Mouse (Mus musculus) forebrain, embryonic 14.5 days (tissue): Measurements from ENCODE around the gene 2210016F16Rik. TPM values are rescaled to one million over a fixed set of nuclear protein-coding genes. Genes with fewer than 3 reads are reported as not detected.

ENCODE experiments used
- ATAC-seq: fragments of 200-750 bp; cut with Nextera tagmentation; 2 replicates; pipeline ENCODE4 v1.8.0; 2017; ENCODE audit warnings: mild to moderate bottlenecking, moderate library complexity
- DNase-seq: peaks from one replicate; pipeline ENCODE4 v3.0.0-alpha.2; 2015; ENCODE audit warnings: low spot score
- H3K27ac ChIP-seq: fragments of 300-500 bp; sonication (generic); 2 replicates; pipeline ENCODE4 v1.5.1; 2014; ENCODE audit warnings: low read depth, mild to moderate bottlenecking, control low read depth, low read length, moderate library complexity
- H3K27me3 ChIP-seq: fragments of 300-500 bp; sonication (generic); replicated peaks from 2 replicates; pipeline ENCODE4 v1.6.1; 2014; ENCODE audit warnings: low read length, control low read depth, mixed read lengths; ENCODE audit not compliant: control insufficient read depth, insufficient read depth
- H3K36me3 ChIP-seq: fragments of 300-500 bp; sonication (generic); 2 replicates; pipeline ENCODE4 v1.6.1; 2014; ENCODE audit warnings: low read length, control low read depth; ENCODE audit not compliant: control insufficient read depth, insufficient read depth
- H3K4me1 ChIP-seq: fragments of 300-500 bp; sonication (generic); 2 replicates; pipeline ENCODE4 v1.6.1; 2014; ENCODE audit warnings: antibody characterized with exemption, low read length, control low read depth; ENCODE audit not compliant: control insufficient read depth, insufficient read depth
- H3K4me2 ChIP-seq: fragments of 300-500 bp; sonication (generic); 2 replicates; pipeline ENCODE4 v1.6.1; 2014; ENCODE audit warnings: mild to moderate bottlenecking, control low read depth, low read length
- H3K4me3 ChIP-seq: fragments of 300-500 bp; sonication (generic); 2 replicates; pipeline ENCODE4 v1.5.1; 2014; ENCODE audit warnings: low read depth, low read length, control low read depth
- H3K9ac ChIP-seq: fragments of 300-500 bp; sonication (generic); 2 replicates; pipeline ENCODE4 v1.6.1; 2014; ENCODE audit warnings: mild to moderate bottlenecking, low read length, control low read depth, moderate library complexity
- H3K9me3 ChIP-seq: fragments of 300-500 bp; sonication (generic); replicated peaks from 2 replicates; pipeline ENCODE4 v1.6.1; 2016; ENCODE audit warnings: low read length, control low read depth, mixed read lengths; ENCODE audit not compliant: control insufficient read depth
- WGBS: fragments of 180-500 bp; shearing (Covaris S2); extraction: QIAGEN DNeasy Blood & Tissue Kit; methylation state at CpG from one replicate; pipeline ENCODE4 v1.1.7; 2014; 5-methylcytosine and 5-hydroxymethylcytosine counted together
- polyA plus RNA-seq: library from polyadenylated mRNA; unstranded; fragments of >200 nt; fragmentation: Nextera tagmentation; extraction: Ambion mirVana; gene quantifications from 2 replicates; pipeline ENCODE4 v1.2.1, GENCODE M21; 2014

Gene 2210016F16Rik
- polyA plus RNA-seq = 24.0 and 28.9 TPM in 2 replicates

GRCm38 (mm10) chr13:58384779-58385546, at the start of gene 2210016F16Rik:
Gene 2210016F16Rik (minus strand): TSS chr13:58385225.
- Histone ChIP-seq H3K9me3 (peaks cover 12% of the 10 kb centered on the region; the same call in 1 of the 2 replicates), H3K36me3 (peaks cover 27% of the 10 kb centered on the region), H3K27me3 (no peaks in the 10 kb centered on the region), H3K27ac (no peak within 1 kb of the TSS; the same call in 1 of the 2 replicates), H3K4me3 (peak within 1 kb of the TSS; percentile 70), H3K9ac (peak within 1 kb of the TSS; percentile 77), H3K4me1 (no peaks in the 10 kb centered on the region), H3K4me2 (peak within 1 kb of the TSS; percentile 91)
- 4% methylated on average over 80 of the region's 80 CpGs for WGBS
- DNase-seq (peak; percentile 69), ATAC-seq (peak; percentile 72)

- Histone ChIP-seq H3K9ac (no peak overlapping the region), H3K36me3 (no peaks in the 10 kb centered on the region), H3K27me3 (no peaks in the 10 kb centered on the region), H3K4me1 (no peaks in the 10 kb centered on the region), H3K27ac (no peak overlapping the region), H3K9me3 (no peaks in the 10 kb centered on the region), H3K4me2 (no peak overlapping the region), H3K4me3 (no peak overlapping the region)
- DNase-seq (no peak), ATAC-seq (no peak)
- WGBS = 71% methylated on average over 10 of the region's 10 CpGs
Observed at GRCm38 (mm10) chr13:58423061-58423660, 38.1 kb upstream of the 2210016F16Rik start.

- ATAC-seq (no peak), DNase-seq (no peak)
- Histone ChIP-seq H3K9me3 (no peaks in the 10 kb centered on the region), H3K9ac (no peak overlapping the region), H3K27me3 (no peaks in the 10 kb centered on the region), H3K4me1 (no peaks in the 10 kb centered on the region), H3K4me2 (no peak overlapping the region), H3K27ac (no peak overlapping the region), H3K36me3 (no peaks in the 10 kb centered on the region), H3K4me3 (no peak overlapping the region)
- 89% methylated on average over 4 of the region's 4 CpGs for WGBS
Observed at GRCm38 (mm10) chr13:58422242-58422641, 37.2 kb upstream of the 2210016F16Rik start.

GRCm38 (mm10) chr13:58421026-58421425, 36.0 kb upstream of the 2210016F16Rik start:
- DNase-seq (no peak), ATAC-seq (no peak)
- H3K27me3 ChIP-seq = no peaks in the 10 kb centered on the region
- 85% methylated on average over 4 of the region's 4 CpGs for WGBS
- no peaks in the 10 kb centered on the region for H3K4me1 ChIP-seq
- H3K9me3 ChIP-seq = no peaks in the 10 kb centered on the region
- H3K4me2 ChIP-seq = no peak overlapping the region
- H3K36me3 ChIP-seq = no peaks in the 10 kb centered on the region
- H3K9ac ChIP-seq = no peak overlapping the region
- H3K4me3 ChIP-seq = no peak overlapping the region
- H3K27ac ChIP-seq = no peak overlapping the region

- Histone ChIP-seq H3K4me2 (no peak overlapping the region), H3K36me3 (no peaks in the 10 kb centered on the region), H3K9ac (no peak overlapping the region), H3K27me3 (no peaks in the 10 kb centered on the region), H3K27ac (no peak overlapping the region), H3K9me3 (no peaks in the 10 kb centered on the region), H3K4me3 (no peak overlapping the region), H3K4me1 (no peaks in the 10 kb centered on the region)
- ATAC-seq (no peak), DNase-seq (no peak)
- WGBS = 100% methylated on average over 1 of the region's 1 CpGs
Observed at GRCm38 (mm10) chr13:58419266-58419665, 34.2 kb upstream of the 2210016F16Rik start.

- no peak overlapping the region for H3K4me3 ChIP-seq
- WGBS = 83% methylated on average over 4 of the region's 4 CpGs
- ATAC-seq = no peak
Observed at GRCm38 (mm10) chr13:58418656-58419055, 33.6 kb upstream of the 2210016F16Rik start.

GRCm38 (mm10) chr13:58415838-58416237, 30.8 kb upstream of the 2210016F16Rik start:
- no peak for ATAC-seq
- DNase-seq = no peak
- Histone ChIP-seq H3K9ac (no peak overlapping the region), H3K9me3 (no peaks in the 10 kb centered on the region), H3K4me3 (no peak overlapping the region), H3K4me1 (no peaks in the 10 kb centered on the region), H3K4me2 (no peak overlapping the region), H3K27me3 (no peaks in the 10 kb centered on the region), H3K27ac (no peak overlapping the region), H3K36me3 (no peaks in the 10 kb centered on the region)
- WGBS = 83% methylated on average over 5 of the region's 5 CpGs

More at GRCm38 (mm10) chr13:58418656-58419055, 33.6 kb upstream of the 2210016F16Rik start:
- Histone ChIP-seq H3K9me3 (no peaks in the 10 kb centered on the region), H3K4me1 (no peaks in the 10 kb centered on the region), H3K4me2 (no peak overlapping the region), H3K9ac (no peak overlapping the region), H3K27me3 (no peaks in the 10 kb centered on the region), H3K27ac (no peak overlapping the region), H3K36me3 (no peaks in the 10 kb centered on the region)
- DNase-seq = no peak

- ATAC-seq = no peak
- no peak overlapping the region for H3K4me3 ChIP-seq
- H3K4me1 ChIP-seq = no peaks in the 10 kb centered on the region
- no peaks in the 10 kb centered on the region for H3K9me3 ChIP-seq
- no peak overlapping the region for H3K27ac ChIP-seq
- 86% methylated on average over 6 of the region's 6 CpGs for WGBS
- H3K4me2 ChIP-seq = no peak overlapping the region
- no peak for DNase-seq
- H3K9ac ChIP-seq = no peak overlapping the region
- H3K27me3 ChIP-seq = no peaks in the 10 kb centered on the region
- no peaks in the 10 kb centered on the region; the same call in 1 of the 2 replicates for H3K36me3 ChIP-seq
Observed at GRCm38 (mm10) chr13:58415374-58415773, 30.3 kb upstream of the 2210016F16Rik start.

GRCm38 (mm10) chr13:58411073-58411472, 26.0 kb upstream of the 2210016F16Rik start:
- H3K9ac ChIP-seq = no peak overlapping the region
- no peak for ATAC-seq
- H3K9me3 ChIP-seq = no peaks in the 10 kb centered on the region
- H3K27me3 ChIP-seq = no peaks in the 10 kb centered on the region
- WGBS = 94% methylated on average over 4 of the region's 4 CpGs
- no peak overlapping the region for H3K4me3 ChIP-seq
- no peak for DNase-seq
- H3K27ac ChIP-seq = no peak overlapping the region
- peaks cover 6% of the 10 kb centered on the region; the same call in 1 of the 2 replicates for H3K36me3 ChIP-seq
- H3K4me1 ChIP-seq = no peaks in the 10 kb centered on the region
- no peak overlapping the region for H3K4me2 ChIP-seq
